Mouse (Mus musculus): ENCODE measurements around the gene Ddx47. TPM values are rescaled to one million over a fixed set of nuclear protein-coding genes. Genes with fewer than 3 reads are reported as not detected.

Gene Ddx47
- total RNA-seq (2021): 10 to 100 TPM; 63.1 to 63.2 TPM
- long read RNA-seq, experiment 1, transcript Ddx47-201 (12 exons, 1,764 nt): major isoform, 52 of 65 reads
- long read RNA-seq, experiment 1, partial matches to known transcripts: 5 of 65 reads
- long read RNA-seq, experiment 1, other reads (novel, unspliced or antisense): 8 of 65 reads
- long read RNA-seq, experiment 2, transcript Ddx47-201 (12 exons, 1,764 nt): major isoform, 19 of 21 reads
- long read RNA-seq, experiment 2, partial matches to known transcripts: 2 of 21 reads
- long read RNA-seq, experiment 2, other reads (novel, unspliced or antisense): 0 of 21 reads

GRCm38 (mm10) chr6:135011048-135011733 lies at the start of gene Ddx47:
Ddx47 (plus strand) TSS chr6:135011612.
- DNase-seq: peak; percentile 96

- peak in 1 of 2 experiments; percentile 58 for DNase-seq
These were observed 49.4 kb upstream of the Ddx47 start for GRCm38 (mm10) chr6:134961858-134962517.

- DNase-seq: no peak
These were observed 48.9 kb upstream of the Ddx47 start for GRCm38 (mm10) chr6:134962518-134962893.

GRCm38 (mm10) chr6:134963910-134964309 lies 47.5 kb upstream of the Ddx47 start:
- DNase-seq: no peak

GRCm38 (mm10) chr6:134966681-134967080 lies 44.7 kb upstream of the Ddx47 start:
- DNase-seq: no peak

GRCm38 (mm10) chr6:134968326-134968725 lies 43.1 kb upstream of the Ddx47 start:
- no peak for DNase-seq

GRCm38 (mm10) chr6:134969498-134969897 lies 41.9 kb upstream of the Ddx47 start:
- no peak for DNase-seq

- DNase-seq: no peak
These were observed 39.3 kb upstream of the Ddx47 start for GRCm38 (mm10) chr6:134972096-134972495.

GRCm38 (mm10) chr6:134976628-134977027 lies 34.8 kb upstream of the Ddx47 start:
- no peak for DNase-seq

- DNase-seq: peak; percentile 37 to 49
These were observed 30.0 kb upstream of the Ddx47 start, which contains the start of gene Apold1 for GRCm38 (mm10) chr6:134981231-134982062. Apold1 (plus strand) TSS chr6:134981718.

GRCm38 (mm10) chr6:134983529-134984370 lies 27.7 kb upstream of the Ddx47 start:
- peak; percentile 95 to 97 for DNase-seq

- DNase-seq: no peak
These were observed 26.7 kb upstream of the Ddx47 start for GRCm38 (mm10) chr6:134984748-134985147.

GRCm38 (mm10) chr6:134988377-134988776 lies 23.0 kb upstream of the Ddx47 start:
- DNase-seq: no peak

GRCm38 (mm10) chr6:134990674-134991073 lies 20.7 kb upstream of the Ddx47 start:
- no peak for DNase-seq

GRCm38 (mm10) chr6:134994031-134994651 lies 17.3 kb upstream of the Ddx47 start:
- DNase-seq: no peak

GRCm38 (mm10) chr6:134994985-134995384 lies 16.4 kb upstream of the Ddx47 start:
- DNase-seq: no peak

GRCm38 (mm10) chr6:134996918-134997317 lies 14.5 kb upstream of the Ddx47 start:
- no peak for DNase-seq

GRCm38 (mm10) chr6:134998076-134998475 lies 13.3 kb upstream of the Ddx47 start:
- DNase-seq: no peak

GRCm38 (mm10) chr6:134998781-134999180 lies 12.6 kb upstream of the Ddx47 start:
- DNase-seq: no peak

- no peak for DNase-seq
These were observed 11.1 kb upstream of the Ddx47 start for GRCm38 (mm10) chr6:135000272-135000671.

- no peak for DNase-seq
These were observed 9.4 kb upstream of the Ddx47 start for GRCm38 (mm10) chr6:135001991-135002390.
